ENCODE assay signal across 16 mouse cellular contexts in genomic region chr17:67308421-67308820, GRCm38 (mm10).
"Had no signal": no experiment of that assay in that cellular context is flagged by ENCODE, and none has a peak within 500 bp of the region (broad histone marks: within the 10 kb centered on the region; RNA-seq: fewer than 3 reads in every experiment).

No protein-coding gene starts in this region.

- H3K4me3 ChIP-seq: layer of hippocampus, adult 2 months; limb, embryonic 12.5 days; liver, embryonic 13.5 days; midbrain, embryonic 13.5 days; myocyte; neural tube, embryonic 15.5 days had no signal

- H3K9me3 ChIP-seq: limb, embryonic 12.5 days; liver, embryonic 13.5 days; midbrain, embryonic 13.5 days; neural tube, embryonic 15.5 days had no signal

- H3K27ac ChIP-seq: layer of hippocampus, adult 2 months; limb, embryonic 12.5 days; liver, embryonic 13.5 days; midbrain, embryonic 13.5 days; neural tube, embryonic 15.5 days had no signal

- ATAC-seq: lung, postnatal 0 days; midbrain, embryonic 13.5 days had no signal

- H3K27me3 ChIP-seq: limb, embryonic 12.5 days; liver, embryonic 13.5 days; midbrain, embryonic 13.5 days; neural tube, embryonic 15.5 days had no signal

- H3K4me2 ChIP-seq: limb, embryonic 12.5 days; liver, embryonic 13.5 days; midbrain, embryonic 13.5 days; neural tube, embryonic 15.5 days had no signal

- DNase-seq: kidney, postnatal 10 days; kidney, postnatal 4 days; liver; liver, embryonic 13.5 days; lung, adult 18-20 months; lung, postnatal 36 days; right cerebral cortex, adult 18-20 months; right cerebral cortex, postnatal 25 days; thymus, adult 2 months; thymus, postnatal 25 days had no signal

- H3K4me1 ChIP-seq: liver, embryonic 13.5 days; midbrain, embryonic 13.5 days had no signal

- H3K36me3 ChIP-seq: limb, embryonic 12.5 days; liver, embryonic 13.5 days; midbrain, embryonic 13.5 days; neural tube, embryonic 15.5 days had no signal

- H3K9ac ChIP-seq: limb, embryonic 12.5 days; liver, embryonic 13.5 days; midbrain, embryonic 13.5 days; neural tube, embryonic 15.5 days had no signal
